Mouse (Mus musculus) CH12F3 (cell line): ENCODE data around the gene Map3k4.
"Not testable (repeated sequence)": the region's sequence is repeated elsewhere in the genome, so short reads cannot be mapped to it uniquely, and the experiment has no call there.

Source experiments
- in situ Hi-C: fragments of 300-500 bp; cut with MboI; formaldehyde crosslinking; loops from 2 replicates; pipeline ENCODE4 v1.14.3; 2020; ENCODE audit warnings: low sequenced_read_pairs

Map3k4 gene

GRCm38 (mm10) chr17:12307251-12308135 is 11.1 kb downstream of the Map3k4 start:
- in situ Hi-C loops = loop anchor here (10.0 kb wide), 1 partner anchor 57 kb away; no protein-coding TSS in a partner anchor

- in situ Hi-C loops = loop anchor here (10.0 kb wide), 1 partner anchor 60 kb away; no protein-coding TSS in a partner anchor
These were observed 13.9 kb downstream of the Map3k4 start for GRCm38 (mm10) chr17:12304658-12305057.

- in situ Hi-C loops = loop anchor here (10.0 kb wide), 1 partner anchor 64 kb away; no protein-coding TSS in a partner anchor
These were observed 17.5 kb downstream of the Map3k4 start for GRCm38 (mm10) chr17:12300896-12301706.

GRCm38 (mm10) chr17:12300127-12300675 is 18.4 kb downstream of the Map3k4 start:
- in situ Hi-C loops = loop anchor here (10.0 kb wide), 1 partner anchor 65 kb away; no protein-coding TSS in a partner anchor

GRCm38 (mm10) chr17:12299371-12299770 is 19.2 kb downstream of the Map3k4 start:
- in situ Hi-C loops = no loop called here

GRCm38 (mm10) chr17:12297978-12298377 is 20.6 kb downstream of the Map3k4 start:
- in situ Hi-C loops = no loop called here

GRCm38 (mm10) chr17:12297292-12297691 is 21.3 kb downstream of the Map3k4 start:
- in situ Hi-C loops = no loop called here

GRCm38 (mm10) chr17:12295926-12296325 is 22.7 kb downstream of the Map3k4 start:
- in situ Hi-C loops = not testable (repeated sequence)

- in situ Hi-C loops = no loop called here
These were observed 24.2 kb downstream of the Map3k4 start for GRCm38 (mm10) chr17:12294424-12294823.

- in situ Hi-C loops = no loop called here
These were observed 25.0 kb downstream of the Map3k4 start for GRCm38 (mm10) chr17:12293571-12293970.

GRCm38 (mm10) chr17:12292877-12293276 is 25.7 kb downstream of the Map3k4 start:
- in situ Hi-C loops = no loop called here

- in situ Hi-C loops = no loop called here
These were observed 26.2 kb downstream of the Map3k4 start for GRCm38 (mm10) chr17:12292356-12292755.

GRCm38 (mm10) chr17:12291151-12291550 is 27.4 kb downstream of the Map3k4 start:
- in situ Hi-C loops = no loop called here

- in situ Hi-C loops = no loop called here
These were observed 27.9 kb downstream of the Map3k4 start for GRCm38 (mm10) chr17:12290735-12291134.

- in situ Hi-C loops = not testable (repeated sequence)
These were observed 28.8 kb downstream of the Map3k4 start for GRCm38 (mm10) chr17:12289836-12290235.

GRCm38 (mm10) chr17:12288871-12289270 is 29.7 kb downstream of the Map3k4 start:
- in situ Hi-C loops = no loop called here

- in situ Hi-C loops = no loop called here
These were observed 38.8 kb downstream of the Map3k4 start for GRCm38 (mm10) chr17:12279810-12280209.

GRCm38 (mm10) chr17:12278073-12278472 is 40.5 kb downstream of the Map3k4 start:
- in situ Hi-C loops = no loop called here

GRCm38 (mm10) chr17:12277297-12277696 is 41.3 kb downstream of the Map3k4 start:
- in situ Hi-C loops = no loop called here

GRCm38 (mm10) chr17:12276496-12277200 is 41.9 kb downstream of the Map3k4 start:
- in situ Hi-C loops = no loop called here
